Mouse (Mus musculus): ENCODE data around the gene Mrto4. TPM values are rescaled to one million over a fixed set of nuclear protein-coding genes. Genes with fewer than 3 reads are reported as not detected.

The Mrto4 gene
- polyA plus RNA-seq, 1 experiment from 2014 or later = 116 TPM

Small RNA genes lying within 50 kb of the gene (microRNA-seq; reads per million reads assigned to microRNA genes)
- gene Gm24245 (ENCODE audit: borderline number of aligned reads) (not detected), gene Gm25732 (ENCODE audit: borderline number of aligned reads) (not detected)

Other genes with a start within 250 kb of the Mrto4 start
- gene Minos1, start 221.5 kb downstream of the Mrto4 start, polyA plus RNA-seq (2015; fragmentation: Nextera tagmentation; extraction: Ambion mirVana) = 777 and 795 TPM in 2 replicates
- gene Capzb, start 159.7 kb downstream of the Mrto4 start, polyA plus RNA-seq (2015; fragmentation: Nextera tagmentation; extraction: Ambion mirVana) = 415 and 425 TPM in 2 replicates
- gene Pqlc2, start 41.9 kb downstream of the Mrto4 start, polyA plus RNA-seq (2015; fragmentation: Nextera tagmentation; extraction: Ambion mirVana) = 13.5 and 14.5 TPM in 2 replicates
- 68.9 and 75.5 TPM in 2 replicates for gene Akr7a5, start 41.8 kb downstream of the Mrto4 start, polyA plus RNA-seq (2015; fragmentation: Nextera tagmentation; extraction: Ambion mirVana)
- gene Emc1, start within 50 bp of the Mrto4 start, polyA plus RNA-seq (2015; fragmentation: Nextera tagmentation; extraction: Ambion mirVana) = 16.8 and 17.8 TPM in 2 replicates
- gene Ubr4, start within 50 bp of the Mrto4 start, polyA plus RNA-seq (2015; fragmentation: Nextera tagmentation; extraction: Ambion mirVana) = 44.9 and 50.7 TPM in 2 replicates
- gene Iffo2, start 178.0 kb upstream of the Mrto4 start, polyA plus RNA-seq (2015; fragmentation: Nextera tagmentation; extraction: Ambion mirVana) = 3.1 and 3.7 TPM in 2 replicates